Mouse (Mus musculus) gastrocnemius, postnatal 10 days (tissue): ENCODE data around the gene Ttll9. TPM values are rescaled to one million over a fixed set of nuclear protein-coding genes. Genes with fewer than 3 reads are reported as not detected.

Source experiments
- DNase-seq: peaks from one replicate; pipeline ENCODE4 v3.0.0; 2021; ENCODE audit warnings: mixed read lengths
- total RNA-seq, 2 experiments: library from RNA; stranded (reverse); gene quantifications; 2 replicates each; pipeline ENCODE4 v1.2.3; 2021

Ttll9 gene
- total RNA-seq, 2 experiments from 2014 or later = not detected

GRCm38 (mm10) chr2:152941776-152942175 lies 20.5 kb upstream of the Ttll9 start:
- DNase-seq = no peak

GRCm38 (mm10) chr2:152942898-152943515 lies 19.3 kb upstream of the Ttll9 start:
- no peak for DNase-seq

- no peak for DNase-seq
Measured at GRCm38 (mm10) chr2:152943568-152943967, 18.7 kb upstream of the Ttll9 start.

GRCm38 (mm10) chr2:152944013-152944412 lies 18.3 kb upstream of the Ttll9 start:
- no peak for DNase-seq

- DNase-seq = no peak
Measured at GRCm38 (mm10) chr2:152947098-152947497, 15.2 kb upstream of the Ttll9 start.

GRCm38 (mm10) chr2:152948438-152949020 lies 13.8 kb upstream of the Ttll9 start:
- no peak for DNase-seq

GRCm38 (mm10) chr2:152950358-152951064 lies 11.8 kb upstream of the Ttll9 start:
- no peak for DNase-seq

- DNase-seq = peak; percentile 27
Measured at GRCm38 (mm10) chr2:152951065-152951849, 11.0 kb upstream of the Ttll9 start, which contains the start of gene Dusp15. Gene Dusp15 (minus strand): TSS chr2:152951698.

GRCm38 (mm10) chr2:152951850-152952720 lies 10.2 kb upstream of the Ttll9 start:
- no peak for DNase-seq

GRCm38 (mm10) chr2:152958116-152958515 lies 4.2 kb upstream of the Ttll9 start:
- no peak for DNase-seq

- no peak for DNase-seq
Measured at GRCm38 (mm10) chr2:152965555-152965954, 3.3 kb downstream of the Ttll9 start.

GRCm38 (mm10) chr2:152976991-152977390 lies 14.7 kb downstream of the Ttll9 start:
- no peak for DNase-seq

GRCm38 (mm10) chr2:152985582-152985981 lies 23.3 kb downstream of the Ttll9 start:
- DNase-seq = no peak

- DNase-seq = no peak
Measured at GRCm38 (mm10) chr2:152991529-152991928, 29.2 kb downstream of the Ttll9 start.

GRCm38 (mm10) chr2:152997046-152997445 lies 34.8 kb downstream of the Ttll9 start:
- DNase-seq = no peak

GRCm38 (mm10) chr2:153002492-153003248 lies 40.4 kb downstream of the Ttll9 start:
- no peak for DNase-seq

GRCm38 (mm10) chr2:153003681-153004338 lies 41.5 kb downstream of the Ttll9 start:
- no peak for DNase-seq

- DNase-seq = no peak
Measured at GRCm38 (mm10) chr2:153005981-153006380, 43.7 kb downstream of the Ttll9 start.

- no peak for DNase-seq
Measured at GRCm38 (mm10) chr2:153009192-153009973, 47.1 kb downstream of the Ttll9 start.
